Mouse (Mus musculus): ENCODE results near the gene Olfr1380.
"Not testable (repeated sequence)": the region's sequence is repeated elsewhere in the genome, so short reads cannot be mapped to it uniquely, and the experiment has no call there.

The Olfr1380 gene

GRCm38 (mm10) chr11:49556578-49556977, at the start of gene Olfr1380:
Gene Olfr1380 (plus strand): TSS chr11:49556878.
- DNase-seq, result not testable (repeated sequence)

DNA sequence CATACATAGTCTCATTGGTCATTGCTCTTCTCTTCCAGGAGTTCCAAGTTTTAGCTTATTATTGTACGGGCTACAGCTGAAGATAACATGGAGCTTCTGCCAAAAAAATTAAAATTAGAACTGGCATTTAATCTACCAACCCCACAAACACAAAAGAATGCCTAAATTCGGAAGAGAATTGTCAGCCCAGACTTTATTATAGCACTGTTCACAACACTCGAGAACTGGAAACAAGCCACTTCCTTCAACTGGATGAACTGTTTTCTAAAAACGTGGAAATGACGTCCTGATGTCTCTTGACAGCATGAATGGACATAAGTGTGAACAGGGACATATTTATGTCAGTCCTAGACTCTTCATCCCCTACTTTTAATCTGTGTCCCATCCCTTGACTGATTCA, 38.6 kb upstream of the Olfr1380 start:
- no peak for DNase-seq

DNA sequence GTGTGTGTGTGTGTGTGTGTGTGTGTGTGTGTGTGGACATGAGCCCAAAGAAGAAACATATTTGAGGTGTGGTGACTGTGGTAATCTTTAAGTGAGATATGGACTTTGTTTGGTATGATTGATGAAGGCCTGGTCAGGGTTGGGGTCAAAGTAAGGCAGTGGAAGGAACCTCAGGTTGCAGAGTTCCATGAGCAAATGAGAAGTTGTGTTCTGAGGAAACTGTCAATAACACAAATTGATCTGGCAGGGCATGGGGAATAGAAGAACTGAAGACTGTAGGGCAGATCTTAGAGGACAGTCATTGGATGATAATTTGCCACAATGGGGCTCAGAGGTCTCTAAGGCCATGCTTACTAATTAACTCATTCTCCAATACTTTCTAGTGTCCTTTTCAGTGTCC, 37.3 kb upstream of the Olfr1380 start, which contains the start of gene Olfr1383:
TSS of gene Olfr1383 (plus strand) at position 301 of the 400 bp plus-strand sequence.
- no peak for DNase-seq

- DNase-seq, result no peak
Measured at GRCm38 (mm10) chr11:49527947-49528346, 28.7 kb upstream of the Olfr1380 start, which contains the start of gene Olfr1382. Gene Olfr1382 (plus strand): TSS chr11:49528247.

GRCm38 (mm10) chr11:49532761-49533160, 23.9 kb upstream of the Olfr1380 start:
- DNase-seq, result no peak

- peak; percentile 9 for DNase-seq
Measured at GRCm38 (mm10) chr11:49536631-49537030, 20.0 kb upstream of the Olfr1380 start.

- not testable (repeated sequence) for DNase-seq
Measured at GRCm38 (mm10) chr11:49543149-49543548, 13.5 kb upstream of the Olfr1380 start, which contains the start of gene Olfr1381. Gene Olfr1381 (plus strand): TSS chr11:49543449.

- not testable (repeated sequence) for DNase-seq
Measured at GRCm38 (mm10) chr11:49554033-49554432, 2.6 kb upstream of the Olfr1380 start.

DNA sequence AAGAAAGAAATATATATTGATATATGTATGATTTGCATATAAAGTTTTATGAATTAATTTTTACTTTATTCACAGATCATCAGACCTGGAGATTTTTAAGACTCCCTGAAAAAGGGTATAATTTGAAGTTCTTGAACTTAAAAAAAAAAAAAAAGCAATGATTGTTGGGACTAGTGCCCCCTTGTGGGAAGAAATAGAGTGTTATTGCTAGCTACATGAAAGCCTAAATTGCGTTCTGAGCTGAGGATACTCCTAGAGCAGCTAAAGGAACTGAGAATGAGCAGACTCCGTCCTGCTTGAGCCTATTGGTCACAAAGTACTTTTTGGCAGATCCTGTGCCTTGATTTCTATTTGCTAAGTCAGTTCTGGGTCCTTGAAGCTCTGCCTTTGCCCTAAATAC, 18.4 kb downstream of the Olfr1380 start:
- DNase-seq, result not testable (repeated sequence)

DNA sequence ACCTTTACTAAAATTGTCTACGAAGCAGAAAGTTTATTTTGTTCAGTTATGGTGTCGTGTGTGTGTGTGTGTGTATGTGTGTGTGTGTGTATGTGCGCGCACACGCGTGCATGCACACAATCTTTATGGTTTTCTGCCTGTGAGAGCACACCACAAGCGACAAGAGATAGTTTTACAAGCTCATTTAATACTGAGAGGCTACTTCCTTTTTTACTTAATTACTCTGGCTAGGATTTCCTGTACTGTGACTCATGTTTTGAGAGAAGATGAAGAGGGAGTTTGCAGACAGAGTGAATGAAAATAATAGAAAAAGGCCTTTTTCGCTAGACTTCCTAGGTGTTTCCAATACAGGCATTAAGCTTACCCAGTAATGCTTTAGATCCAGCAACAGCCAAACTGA, 23.8 kb downstream of the Olfr1380 start:
- DNase-seq, result not testable (repeated sequence)

- no peak for DNase-seq
Measured at GRCm38 (mm10) chr11:49590213-49590612, 33.5 kb downstream of the Olfr1380 start.

DNA sequence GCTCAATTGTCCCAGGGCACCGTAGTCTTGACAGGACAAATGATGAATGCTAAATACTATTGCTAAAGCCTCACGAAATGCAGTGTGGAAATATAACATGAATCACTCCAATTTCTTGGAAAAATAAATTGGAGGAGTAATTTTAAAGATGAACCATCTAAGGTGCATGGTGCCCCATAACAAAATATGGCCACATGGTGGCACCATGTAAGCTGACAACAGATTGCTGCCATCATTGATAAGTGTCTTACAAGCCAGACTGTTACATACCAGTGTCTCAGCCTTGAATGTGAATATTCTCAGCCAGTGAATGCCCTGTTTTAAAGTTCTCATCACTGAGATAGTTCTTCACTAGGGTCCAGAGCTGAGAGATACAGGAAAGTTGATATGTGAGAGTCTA, 40.5 kb downstream of the Olfr1380 start:
- not testable (repeated sequence) for DNase-seq

- DNase-seq, result not testable (repeated sequence)
Measured at GRCm38 (mm10) chr11:49608306-49608705, 51.6 kb downstream of the Olfr1380 start.

DNA sequence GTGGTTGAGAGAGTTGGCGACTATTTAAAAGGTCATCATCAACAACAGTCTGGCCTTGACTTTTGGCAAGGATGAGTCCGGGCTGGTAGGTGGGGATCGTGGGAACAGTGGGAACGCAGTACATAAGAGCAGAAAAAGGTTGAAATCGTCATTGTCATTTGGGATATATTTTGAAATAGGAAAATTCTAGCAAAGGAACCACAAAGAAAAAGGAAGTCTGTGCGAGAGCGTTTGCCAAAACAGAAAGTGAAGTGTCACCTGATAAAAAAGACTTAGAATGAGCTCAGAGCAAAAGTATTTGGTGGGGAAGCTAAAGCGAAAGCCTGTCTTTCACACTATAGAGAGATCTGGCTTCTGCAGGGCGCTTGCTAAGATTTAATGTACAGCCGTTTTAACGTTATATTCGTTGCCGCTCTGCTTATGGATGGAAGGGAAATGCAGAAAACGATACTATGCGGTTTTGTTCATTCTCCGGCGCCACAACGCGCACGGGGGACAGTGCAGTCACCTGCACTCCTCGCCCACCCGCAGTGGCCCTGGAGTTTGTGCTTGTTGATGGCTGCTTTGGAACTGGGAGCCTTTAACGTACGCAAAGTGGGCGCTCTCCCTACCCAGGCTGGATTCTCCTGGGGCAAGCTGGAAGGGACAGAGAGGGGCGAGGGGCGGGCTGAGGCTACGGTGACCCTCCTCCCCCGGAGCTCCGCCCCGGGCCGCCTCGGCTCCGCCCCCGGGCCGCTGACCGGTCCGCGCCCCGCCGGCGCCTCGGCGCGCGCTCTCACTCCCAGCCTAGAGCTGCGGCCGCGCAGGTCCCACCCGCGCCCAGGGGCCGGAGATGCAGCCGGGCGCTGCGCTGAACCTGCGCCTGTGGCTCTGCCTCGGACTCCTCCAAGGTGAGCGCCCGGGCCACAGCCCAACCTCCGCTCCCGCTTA, 52.5 kb downstream of the Olfr1380 start, which contains the start of gene Flt4:
TSS of gene Flt4 (plus strand) at position 326 of the 930 bp plus-strand sequence.
- not testable (repeated sequence) for DNase-seq

DNA sequence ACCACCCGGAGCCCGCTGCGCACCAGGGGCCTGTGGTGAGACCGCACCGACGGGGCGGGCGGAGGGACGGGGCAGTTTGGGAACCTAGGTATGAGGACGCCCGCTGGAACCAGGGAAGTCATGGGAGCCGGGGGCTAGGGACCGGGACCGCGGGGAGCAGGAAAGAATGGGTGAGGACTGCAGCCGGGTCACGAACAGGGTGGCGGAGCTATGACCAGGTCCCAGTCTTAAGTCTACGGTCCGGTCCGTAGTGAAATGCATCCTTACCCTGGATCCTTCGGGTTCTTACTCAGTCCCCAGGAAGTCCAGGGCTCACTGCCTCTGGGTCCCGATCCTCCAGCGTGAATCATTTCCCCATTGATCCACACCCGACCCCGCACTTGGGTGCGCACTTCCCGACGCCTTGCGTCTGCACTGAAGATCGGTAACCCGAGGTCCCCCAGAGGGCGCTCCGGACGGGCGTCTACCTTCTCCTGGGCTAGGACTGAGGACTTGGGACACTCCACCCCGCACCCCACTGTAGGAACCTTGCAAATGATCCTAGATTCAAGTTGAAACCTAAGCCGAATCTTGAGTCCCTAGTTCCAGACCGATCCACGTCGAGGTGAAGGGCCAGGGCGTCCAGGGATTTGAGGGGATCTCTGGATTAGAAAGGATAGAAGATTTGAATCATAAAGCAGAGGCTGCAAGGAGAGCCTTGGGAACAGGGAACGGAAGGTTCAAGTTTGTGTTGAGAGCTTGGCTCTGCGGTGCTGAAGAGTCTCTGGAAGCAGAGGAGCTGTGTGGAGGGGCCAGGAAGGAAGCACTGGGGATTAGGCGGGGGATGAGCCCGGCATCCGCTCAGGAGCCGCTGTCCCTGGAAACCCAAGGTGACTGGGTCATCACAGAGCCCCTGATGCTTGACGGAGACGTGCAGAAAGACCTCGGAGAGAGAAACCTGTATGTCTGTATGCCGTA, 53.5 kb downstream of the Olfr1380 start:
- not testable (repeated sequence) for DNase-seq

DNA sequence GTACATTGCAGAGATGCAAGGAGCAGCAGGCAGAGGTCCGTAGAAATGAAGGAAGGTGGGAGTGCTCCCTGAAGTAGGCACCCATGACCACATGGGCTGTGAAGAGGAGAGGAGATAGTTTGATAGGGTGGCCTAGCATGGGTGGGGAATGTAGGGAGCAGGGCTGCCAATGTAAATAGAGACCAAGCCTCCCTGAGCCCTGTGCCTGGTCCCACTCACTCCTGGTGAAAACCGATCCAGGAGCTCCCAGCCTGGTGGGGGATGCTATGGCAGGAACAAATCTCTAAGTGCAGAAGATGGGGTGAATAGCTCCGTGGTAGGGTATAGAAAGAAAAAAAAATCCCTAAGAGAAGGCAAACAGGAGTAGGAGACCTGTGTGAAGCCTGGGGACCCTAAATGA, 54.7 kb downstream of the Olfr1380 start:
- not testable (repeated sequence) for DNase-seq

GRCm38 (mm10) chr11:49612154-49612553, 55.5 kb downstream of the Olfr1380 start:
- DNase-seq, result no peak

DNA sequence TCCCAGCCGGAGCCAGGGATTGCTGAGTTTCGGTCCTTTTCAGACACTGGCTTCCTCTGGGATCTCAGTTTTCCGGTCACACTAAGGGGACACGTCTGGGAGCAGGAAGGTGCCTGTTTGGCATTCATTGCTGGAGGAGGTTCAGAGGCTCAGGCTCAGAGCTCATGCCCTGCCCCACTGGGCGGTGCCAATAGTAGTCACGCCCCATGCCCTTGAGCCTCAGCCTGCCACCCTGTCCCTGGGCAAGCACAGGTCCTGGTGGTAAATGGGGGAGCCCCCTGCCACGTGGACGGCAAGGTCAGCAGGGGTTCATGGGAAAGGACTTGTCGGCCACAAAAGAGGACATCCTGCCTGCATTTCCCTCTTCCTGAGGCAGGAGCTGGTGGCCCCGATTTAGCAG, 56.7 kb downstream of the Olfr1380 start:
- DNase-seq, result no peak

Measured in right cerebral cortex, postnatal 25 days (tissue).